Mouse (Mus musculus) hindlimb bud, embryonic 11.5 days (tissue): ENCODE measurements around the gene Foxn3.

Experiments
- DNase-seq: peaks from one replicate; pipeline ENCODE4 v3.0.0-alpha.2; 2012; ENCODE audit warnings: low read depth, low spot score; ENCODE audit errors: extremely low spot score

Foxn3 gene

DNA sequence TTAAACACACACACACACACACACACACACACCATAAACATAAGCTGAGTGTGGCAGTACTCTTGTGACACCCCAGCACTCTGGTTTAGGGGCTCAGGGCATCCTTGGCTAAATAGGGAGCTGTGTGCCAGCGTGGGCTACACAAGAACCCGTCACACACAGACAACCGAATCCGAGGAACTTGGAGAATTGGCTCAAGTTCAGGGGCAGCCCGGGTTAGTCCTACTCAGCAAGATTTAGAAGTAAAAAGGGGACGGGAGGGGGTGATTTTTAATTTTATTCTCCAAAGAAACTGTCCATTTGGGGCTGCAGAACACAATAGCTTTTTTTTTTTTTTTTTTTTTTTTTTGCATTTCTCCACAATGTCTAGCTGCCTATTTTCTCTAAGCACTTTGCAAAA lies 332.1 kb downstream of the Foxn3 start:
- no peak for DNase-seq

DNA sequence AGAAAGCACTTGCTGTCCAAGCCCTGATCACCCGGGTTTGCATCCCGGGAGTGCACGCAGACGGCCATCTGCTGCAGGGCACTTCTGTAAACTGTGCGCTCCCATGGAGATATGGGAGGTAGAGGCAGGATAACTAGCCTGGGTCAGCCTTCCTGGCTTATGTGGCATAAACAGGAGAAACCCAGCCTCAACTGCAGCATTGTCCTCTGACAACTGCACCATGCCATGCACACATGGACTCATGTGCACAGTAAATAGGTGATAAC lies 332.7 kb downstream of the Foxn3 start:
- DNase-seq = no peak

DNA sequence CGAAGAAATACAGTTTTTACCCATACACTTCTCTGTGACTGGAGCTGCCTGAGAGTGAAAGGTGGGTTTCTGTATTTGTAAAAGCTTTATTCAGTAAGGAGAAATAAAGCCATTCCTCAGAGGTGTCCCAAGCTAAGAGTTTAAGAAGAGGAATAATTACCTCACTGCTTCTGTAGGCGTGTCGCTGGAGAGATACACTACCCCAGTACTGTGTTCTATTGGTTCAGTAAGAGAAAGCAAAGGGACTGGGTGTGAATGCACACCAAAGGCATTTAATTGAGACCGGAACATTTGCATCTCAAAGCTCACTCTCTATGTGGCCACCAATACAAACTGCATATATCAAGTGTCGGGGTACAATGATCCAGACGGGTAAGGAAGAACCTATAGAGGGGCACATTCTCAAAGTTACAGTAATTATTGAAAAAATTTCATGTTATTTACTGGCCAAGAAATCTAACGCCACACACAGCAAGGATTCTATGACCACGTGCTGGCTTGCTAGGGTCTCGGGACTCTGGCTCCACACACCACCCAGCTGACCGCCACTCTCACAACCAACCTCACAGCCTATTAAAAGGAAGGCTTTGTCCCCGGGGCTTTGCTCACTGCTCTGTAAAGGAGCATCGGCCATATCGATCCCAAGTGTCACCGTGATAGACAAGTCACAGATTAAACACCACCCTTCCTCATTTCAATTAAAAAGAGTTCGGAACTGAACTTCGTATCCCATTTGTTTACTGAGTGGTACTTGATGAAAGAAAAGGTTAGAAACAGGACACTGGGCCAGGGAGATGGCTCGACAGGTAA lies 333.2 kb downstream of the Foxn3 start:
- no peak for DNase-seq

DNA sequence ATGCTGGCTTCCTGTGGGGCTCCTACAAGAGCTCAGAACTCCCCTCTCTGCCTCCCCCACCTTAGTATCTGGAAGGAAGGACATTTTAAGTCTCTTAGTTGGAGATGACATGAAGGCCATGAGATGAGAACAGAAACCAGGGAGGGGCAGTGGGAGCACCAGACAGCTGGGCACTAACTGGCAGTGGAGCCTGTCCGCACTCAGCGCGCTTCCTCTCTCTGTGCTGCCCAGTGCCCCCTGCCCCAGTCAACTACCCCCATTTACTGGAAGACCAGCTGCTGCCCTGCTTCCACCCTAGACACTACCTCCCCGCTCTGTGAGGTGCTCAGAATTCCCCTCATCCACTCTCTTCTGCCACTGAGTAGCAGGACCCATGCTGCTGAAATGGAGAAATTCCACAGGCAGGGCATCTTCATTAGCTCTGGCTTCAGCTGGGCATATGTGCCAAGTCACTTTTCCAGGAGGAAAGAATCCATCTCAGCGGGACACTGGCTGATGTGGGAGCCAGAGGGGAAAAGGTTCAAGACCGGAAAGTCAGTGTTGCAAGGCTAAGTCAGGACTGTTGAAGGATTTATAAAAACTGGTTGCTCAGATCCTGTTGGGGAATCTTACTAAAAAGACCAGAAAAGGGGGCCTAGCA lies 335.9 kb downstream of the Foxn3 start:
- no peak for DNase-seq

GRCm38 (mm10) chr12:99224863-99225603 lies 338.3 kb downstream of the Foxn3 start:
- no peak for DNase-seq

- DNase-seq = no peak
Measured at GRCm38 (mm10) chr12:99221087-99221846, 342.1 kb downstream of the Foxn3 start.

GRCm38 (mm10) chr12:99220333-99220732 lies 343.0 kb downstream of the Foxn3 start:
- peak; percentile 68 for DNase-seq

GRCm38 (mm10) chr12:99219812-99220211 lies 343.6 kb downstream of the Foxn3 start:
- no peak for DNase-seq

GRCm38 (mm10) chr12:99217145-99217698 lies 346.2 kb downstream of the Foxn3 start:
- no peak for DNase-seq

DNA sequence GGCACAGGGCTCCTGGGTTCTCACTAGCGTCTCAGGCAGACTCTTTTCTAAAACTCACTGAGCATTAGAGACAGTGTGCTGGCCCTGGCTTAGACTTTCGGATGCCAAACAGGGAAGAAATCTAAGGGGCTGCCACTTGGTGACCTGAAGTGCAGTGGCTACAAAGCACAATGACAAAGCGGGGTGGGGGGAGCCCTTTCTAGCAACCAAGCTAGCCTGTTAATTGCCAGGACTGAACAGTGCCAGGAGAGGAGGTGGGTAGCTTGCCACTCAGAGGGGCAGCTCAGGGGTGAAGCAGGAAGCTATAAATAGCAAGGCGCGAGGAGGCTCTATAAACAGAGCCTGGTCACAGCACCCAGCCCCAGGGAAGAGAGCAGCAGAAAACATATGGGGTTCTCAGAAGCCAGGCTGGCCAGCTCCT lies 347.0 kb downstream of the Foxn3 start:
- no peak for DNase-seq

DNA sequence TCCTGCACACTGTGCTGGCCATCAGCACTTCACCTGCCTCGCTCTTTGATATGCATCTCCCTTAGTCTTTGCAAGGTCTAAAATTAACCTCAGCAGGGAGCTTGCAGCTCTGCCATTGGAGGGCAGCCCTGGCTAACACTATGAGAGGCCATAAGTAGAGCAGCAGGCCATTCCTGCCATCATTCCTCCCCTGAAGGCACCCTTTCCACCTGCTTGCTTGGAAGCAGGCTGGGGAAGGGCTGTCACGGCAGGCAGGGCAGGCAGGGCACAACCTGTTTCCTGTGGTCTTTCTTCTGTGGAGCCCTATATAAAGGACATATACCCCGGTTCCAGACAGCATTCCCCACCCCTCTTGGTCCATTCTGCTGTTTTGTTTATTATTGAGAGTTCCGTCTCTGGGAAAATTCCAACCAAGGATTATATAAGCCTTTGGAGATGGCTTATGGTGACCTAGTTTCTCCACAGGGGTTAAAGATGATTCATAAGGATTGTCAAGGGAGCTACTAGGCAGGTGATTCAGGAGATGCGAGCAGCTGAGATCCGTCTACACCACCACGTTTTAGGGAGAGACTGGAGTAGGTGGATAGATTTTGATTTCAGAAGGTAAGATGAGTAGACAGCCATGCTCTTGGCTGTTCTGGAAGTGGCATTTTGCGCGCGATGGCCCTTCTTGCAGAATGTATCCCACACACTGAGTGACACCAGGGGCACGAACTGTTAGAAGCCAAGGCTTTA lies 347.7 kb downstream of the Foxn3 start:
- DNase-seq = no peak

DNA sequence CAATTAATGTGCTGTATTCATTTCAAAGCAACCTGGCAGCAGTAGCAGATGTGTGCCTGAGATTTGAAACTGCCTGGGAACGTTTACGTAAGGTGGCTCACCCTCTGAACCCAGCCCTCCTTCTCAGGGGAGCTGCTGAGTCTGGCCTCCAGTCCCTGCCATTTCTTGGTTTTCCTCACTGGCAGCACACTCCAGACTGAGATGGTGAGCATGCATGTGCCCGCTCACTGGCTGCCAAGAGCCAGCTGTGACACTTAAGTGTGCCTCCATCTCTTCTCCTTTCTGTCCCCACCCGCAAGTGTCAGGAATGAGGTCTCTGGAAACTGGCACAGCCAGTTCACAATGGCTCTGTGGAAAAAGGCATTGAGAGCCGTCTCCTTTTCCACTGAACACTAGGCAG lies 349.3 kb downstream of the Foxn3 start:
- no peak for DNase-seq

DNA sequence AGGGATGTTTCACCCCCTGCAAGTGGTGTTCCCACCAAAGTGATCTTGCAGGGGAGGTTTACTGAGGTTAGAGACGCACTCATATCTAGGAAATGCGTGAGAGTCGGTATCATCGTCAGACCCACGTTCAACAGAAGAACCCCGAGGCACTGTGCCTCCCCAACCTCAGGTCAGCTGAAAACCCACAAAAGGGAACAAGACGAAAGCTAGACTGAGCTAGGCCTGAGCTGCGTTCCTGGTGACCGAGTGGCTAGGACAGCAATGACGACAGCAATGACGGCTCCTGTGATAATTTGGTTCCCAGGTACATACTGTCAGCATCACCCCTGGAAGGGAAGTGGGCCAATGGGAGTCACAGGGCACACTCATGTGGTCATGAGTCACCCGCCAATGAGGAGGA lies 350.2 kb downstream of the Foxn3 start:
- DNase-seq = no peak

GRCm38 (mm10) chr12:99209801-99210200 lies 353.6 kb downstream of the Foxn3 start:
- no peak for DNase-seq

GRCm38 (mm10) chr12:99208251-99208650 lies 355.1 kb downstream of the Foxn3 start:
- DNase-seq = no peak

- DNase-seq = no peak
Measured at GRCm38 (mm10) chr12:99207014-99207612, 356.3 kb downstream of the Foxn3 start.

DNA sequence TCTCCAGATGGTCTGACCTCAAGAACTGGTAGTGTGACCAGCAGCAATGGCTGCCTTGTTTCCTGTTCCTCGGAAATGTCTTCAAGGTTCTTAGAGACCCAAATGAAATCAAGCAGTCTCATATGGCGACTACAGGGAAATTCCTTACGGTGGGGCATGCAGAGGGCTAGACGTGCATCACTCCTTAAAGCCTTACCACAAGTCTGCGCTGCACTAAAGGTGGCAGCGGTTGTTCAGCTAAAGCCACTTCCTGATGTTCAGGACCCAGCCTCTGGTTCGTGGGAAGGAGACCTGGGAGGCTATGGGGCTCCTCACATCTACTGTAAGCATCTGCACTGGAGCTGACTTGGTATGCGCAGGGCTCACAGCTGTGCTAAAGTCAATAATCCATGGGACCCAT lies 357.6 kb downstream of the Foxn3 start:
- DNase-seq = no peak

DNA sequence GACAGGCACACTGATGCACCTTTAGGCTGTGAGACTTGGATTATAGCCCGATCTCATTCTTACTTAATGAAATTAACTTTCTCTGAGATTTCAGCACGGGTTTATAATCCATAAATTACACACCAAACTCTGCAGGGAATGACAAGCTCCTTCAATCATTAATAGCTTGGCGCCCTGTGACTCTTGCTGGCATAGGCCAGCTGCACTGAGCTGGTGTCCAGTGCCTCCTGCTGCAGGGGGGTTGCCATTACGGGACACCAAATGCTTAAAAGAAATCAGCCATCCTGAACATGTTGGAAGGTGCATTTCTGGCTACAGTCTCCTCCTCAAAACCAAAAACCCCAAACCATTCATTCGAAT lies 364.3 kb downstream of the Foxn3 start:
- no peak for DNase-seq

- DNase-seq = no peak
Measured at GRCm38 (mm10) chr12:99198428-99199123, 364.8 kb downstream of the Foxn3 start.

DNA sequence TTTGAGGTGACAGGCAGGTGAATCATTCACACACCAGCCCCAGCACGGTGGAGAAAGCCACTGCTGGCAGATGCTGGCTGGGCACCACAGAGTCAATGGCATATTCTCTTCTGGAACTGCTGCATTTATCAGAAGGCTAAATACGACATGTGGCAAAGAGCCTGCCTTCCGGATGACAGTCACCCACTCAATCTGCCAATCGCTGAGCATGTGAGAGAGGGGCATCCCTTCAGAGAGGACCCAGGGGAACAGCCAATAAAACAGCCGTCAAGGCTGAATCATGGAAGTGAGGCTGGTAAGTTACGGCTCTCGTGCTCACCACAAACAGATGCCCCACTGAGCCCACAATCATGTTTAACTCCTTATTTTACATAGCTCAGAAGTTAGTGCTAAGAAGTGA lies 366.4 kb downstream of the Foxn3 start:
- DNase-seq = no peak
